Mouse (Mus musculus): ENCODE data around the gene Plekhm2.

The Plekhm2 gene

DNA sequence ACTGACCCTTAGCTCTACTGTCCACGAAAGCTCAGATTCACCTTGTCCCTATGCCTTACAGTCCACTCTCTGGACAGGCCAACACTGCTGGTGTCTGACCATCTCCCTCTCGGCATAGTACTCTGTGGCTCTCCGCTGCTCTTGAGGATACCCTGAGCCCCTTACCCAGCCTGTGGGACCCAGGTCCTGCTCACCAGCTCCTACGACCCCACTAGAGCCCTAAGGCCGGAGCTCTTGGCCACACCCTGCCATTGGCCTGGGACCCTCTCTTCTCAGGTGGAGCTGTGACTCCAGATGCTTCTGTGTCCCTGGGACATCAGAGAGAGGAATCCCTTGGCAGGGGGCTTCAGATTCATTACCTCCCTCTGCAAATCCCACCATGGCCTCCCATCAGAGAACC lies 59.3 kb downstream of the Plekhm2 start:
- no peak for DNase-seq (ENCODE audit: low read depth, low spot score)

DNA sequence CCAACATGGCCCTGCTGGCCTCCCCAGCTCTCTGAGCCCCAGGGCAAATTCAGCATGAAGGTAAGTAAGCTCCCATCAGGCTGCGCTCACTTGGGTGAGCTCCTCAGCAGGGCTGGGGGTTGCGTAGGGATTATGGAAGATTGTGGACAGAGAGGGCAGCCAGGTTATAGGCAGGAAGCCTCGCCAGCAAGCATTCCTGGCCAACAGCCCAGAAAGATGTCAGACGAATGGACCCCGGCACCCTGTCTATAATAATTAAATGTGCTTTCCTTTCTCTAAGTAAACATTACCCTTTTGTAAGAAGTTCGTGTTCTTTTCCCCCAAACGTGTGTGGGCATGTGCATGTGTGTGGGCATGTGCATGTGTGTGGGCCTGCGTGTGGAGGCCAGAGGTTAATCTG lies 60.2 kb downstream of the Plekhm2 start:
- no peak for DNase-seq (ENCODE audit: low read depth, low spot score)

DNA sequence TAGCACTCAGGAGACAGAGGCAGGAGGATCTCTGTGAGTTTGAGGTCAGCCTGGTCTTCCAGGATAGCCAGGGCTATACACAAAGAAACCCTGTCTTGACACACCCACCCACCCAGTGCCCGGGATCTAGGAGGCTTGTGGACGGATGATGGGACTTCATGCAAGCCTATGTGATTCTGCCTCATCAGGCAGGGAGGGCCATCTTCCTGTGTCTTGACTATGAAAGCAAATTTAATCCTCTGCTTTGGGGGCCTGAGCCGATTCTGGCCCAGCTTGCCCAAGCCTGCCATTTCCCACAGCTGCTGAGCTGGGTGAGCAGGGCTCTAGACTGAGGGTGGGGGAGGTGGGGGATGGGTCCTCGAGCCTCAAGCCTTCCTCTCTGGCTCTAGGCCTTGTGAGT lies 60.8 kb downstream of the Plekhm2 start:
- no peak for DNase-seq (ENCODE audit: low read depth, low spot score)

DNA sequence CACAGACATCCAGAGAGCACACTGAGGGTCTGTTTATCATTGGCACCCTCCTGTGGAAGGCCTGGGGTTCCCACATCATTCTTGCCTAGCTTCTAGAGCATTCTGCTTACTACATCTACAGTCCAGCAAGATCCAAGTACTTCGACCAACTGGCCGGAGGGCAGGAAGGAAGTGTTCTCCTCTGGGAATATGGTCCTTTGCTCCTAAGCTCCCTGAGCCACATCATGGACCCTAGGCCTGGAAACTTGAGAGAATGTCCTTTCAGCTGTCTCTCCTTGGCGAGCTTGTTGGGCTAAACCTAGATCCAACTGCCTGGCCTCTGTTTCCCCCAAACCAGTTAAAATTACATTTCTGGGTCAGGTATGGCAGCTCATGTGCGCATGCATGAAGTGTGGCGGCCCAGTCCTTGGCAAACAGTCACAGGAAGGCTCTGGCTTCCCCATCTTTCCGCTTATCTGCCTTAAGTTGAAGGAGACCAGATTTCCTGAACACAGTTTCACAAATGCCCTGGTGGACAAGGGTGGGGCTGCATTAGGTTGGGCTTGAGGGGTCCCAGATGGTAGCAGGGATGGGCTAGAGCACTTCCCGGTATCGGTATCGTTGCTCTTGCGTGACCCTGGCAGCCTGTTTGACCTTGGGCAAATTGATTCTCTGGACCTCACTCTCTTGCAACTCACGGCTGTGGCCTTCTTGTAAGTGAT lies 62.0 kb downstream of the Plekhm2 start:
- no peak for DNase-seq (ENCODE audit: low read depth, low spot score)

DNA sequence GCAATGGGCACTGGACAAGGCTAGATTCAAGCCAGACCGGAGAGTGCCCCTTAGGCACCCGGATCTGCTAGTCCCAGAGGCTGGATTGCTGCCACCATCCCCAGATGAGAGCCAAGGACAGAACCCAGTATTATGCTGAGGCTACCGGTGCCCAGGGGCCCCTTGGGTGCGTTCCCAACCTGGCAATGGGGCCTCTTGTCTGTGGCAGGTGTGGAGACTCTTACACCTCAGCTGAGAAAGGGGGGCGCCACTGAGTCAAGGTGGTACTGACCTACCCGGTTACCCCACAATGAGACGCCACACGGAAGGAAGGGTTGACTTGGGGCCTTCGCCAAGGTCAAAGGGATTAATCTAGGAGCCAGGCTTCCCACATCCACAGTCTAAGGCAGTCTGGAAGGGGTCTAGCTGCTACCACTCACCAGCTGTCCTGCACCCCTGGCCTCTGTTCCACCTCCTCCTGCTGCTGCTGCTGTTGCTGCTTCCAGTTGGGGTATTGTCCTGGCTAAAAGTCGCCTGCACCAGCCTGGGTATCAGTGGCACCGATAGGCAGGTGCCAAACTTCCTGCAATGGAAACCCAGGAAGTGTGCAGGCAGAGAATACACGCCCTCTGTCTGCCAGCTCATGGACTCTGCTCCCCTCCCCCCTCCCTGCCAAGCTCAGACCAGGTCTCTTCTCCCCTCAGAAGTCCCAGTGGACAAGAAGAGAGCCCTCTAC lies 63.4 kb downstream of the Plekhm2 start:
- no peak for DNase-seq (ENCODE audit: low read depth, low spot score)

DNA sequence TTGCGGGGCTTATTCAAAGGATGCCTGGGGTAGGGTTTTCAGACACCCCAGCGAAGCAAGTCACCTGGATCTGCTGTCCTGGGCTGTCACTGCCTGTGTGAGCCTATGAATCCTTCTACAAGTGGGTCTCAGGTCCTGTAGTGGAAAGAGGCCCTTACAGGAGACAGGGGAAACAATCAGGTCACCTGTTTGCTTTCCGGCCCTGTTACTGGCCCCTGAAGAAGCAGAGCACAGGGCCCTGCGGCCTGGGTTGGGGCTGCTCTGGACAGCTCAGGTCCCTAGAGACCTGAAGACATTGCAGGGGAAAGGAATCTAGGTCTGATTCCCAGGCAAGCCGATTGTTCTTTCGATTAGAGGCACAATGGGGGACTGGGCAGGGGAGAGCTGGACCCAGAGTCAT lies 64.3 kb downstream of the Plekhm2 start:
- no peak for DNase-seq (ENCODE audit: low read depth, low spot score)

DNA sequence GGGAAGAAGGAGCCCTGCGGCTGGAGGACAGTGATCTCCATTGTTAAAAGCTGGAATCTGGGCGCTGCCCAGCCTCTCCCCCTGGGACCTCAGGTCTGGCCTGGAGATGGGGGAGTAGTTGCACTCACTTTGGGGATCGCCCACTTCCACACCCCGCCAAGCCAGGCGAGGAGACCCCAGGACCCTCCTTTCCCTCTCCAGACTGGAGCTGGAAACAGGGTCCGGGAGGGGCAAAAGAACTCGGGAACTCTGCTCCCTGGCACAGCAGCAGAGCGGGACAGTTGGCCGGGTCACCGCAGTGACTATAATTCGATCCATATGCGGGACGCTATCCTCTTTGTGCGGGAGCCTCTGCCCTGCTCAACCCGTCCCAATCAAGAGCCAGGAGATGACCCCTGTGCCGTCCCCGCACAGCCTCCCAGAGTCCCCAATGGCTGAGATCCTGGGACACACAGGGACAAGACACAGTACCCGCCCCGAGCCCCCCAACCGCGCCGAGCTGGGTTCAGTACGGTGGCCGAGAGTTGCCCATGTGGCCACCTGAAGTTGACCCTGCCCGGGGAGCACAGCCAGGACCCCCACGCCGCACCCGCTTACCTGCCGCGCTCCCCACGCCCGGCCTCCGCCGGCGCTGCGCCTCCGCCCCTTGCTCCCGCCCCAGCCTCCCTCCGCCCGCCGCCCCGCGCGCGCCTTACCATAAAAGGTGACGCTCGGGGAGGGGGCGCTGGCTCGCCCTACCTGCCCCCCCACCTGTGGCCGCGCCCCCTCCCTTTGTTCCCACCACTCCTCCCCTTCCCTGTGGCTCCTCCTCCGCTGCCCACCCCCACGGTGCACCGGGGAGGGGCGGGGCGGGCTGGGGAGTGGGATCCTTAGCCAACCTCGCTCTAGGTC lies 65.2 kb downstream of the Plekhm2 start:
- DNase-seq (ENCODE audit: low read depth, low spot score): no peak

DNA sequence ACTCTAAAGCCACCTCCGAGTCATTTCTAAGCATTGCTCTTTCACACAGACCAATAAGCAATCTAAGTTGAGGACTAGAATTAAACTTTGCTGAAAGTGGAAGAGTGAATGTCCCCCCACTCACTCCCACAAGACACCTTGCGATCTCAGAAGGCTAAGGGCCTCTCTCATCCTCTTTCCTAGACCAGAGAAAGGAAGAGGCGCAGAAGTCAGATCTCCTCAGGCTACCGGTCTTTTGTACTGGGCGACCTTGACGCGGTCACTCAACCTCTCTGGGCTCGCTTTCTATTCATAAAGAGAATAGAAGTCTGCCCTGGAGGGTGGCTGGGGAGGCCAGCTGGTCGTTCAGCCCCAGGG lies 65.8 kb downstream of the Plekhm2 start:
- DNase-seq (ENCODE audit: low read depth, low spot score): no peak

DNA sequence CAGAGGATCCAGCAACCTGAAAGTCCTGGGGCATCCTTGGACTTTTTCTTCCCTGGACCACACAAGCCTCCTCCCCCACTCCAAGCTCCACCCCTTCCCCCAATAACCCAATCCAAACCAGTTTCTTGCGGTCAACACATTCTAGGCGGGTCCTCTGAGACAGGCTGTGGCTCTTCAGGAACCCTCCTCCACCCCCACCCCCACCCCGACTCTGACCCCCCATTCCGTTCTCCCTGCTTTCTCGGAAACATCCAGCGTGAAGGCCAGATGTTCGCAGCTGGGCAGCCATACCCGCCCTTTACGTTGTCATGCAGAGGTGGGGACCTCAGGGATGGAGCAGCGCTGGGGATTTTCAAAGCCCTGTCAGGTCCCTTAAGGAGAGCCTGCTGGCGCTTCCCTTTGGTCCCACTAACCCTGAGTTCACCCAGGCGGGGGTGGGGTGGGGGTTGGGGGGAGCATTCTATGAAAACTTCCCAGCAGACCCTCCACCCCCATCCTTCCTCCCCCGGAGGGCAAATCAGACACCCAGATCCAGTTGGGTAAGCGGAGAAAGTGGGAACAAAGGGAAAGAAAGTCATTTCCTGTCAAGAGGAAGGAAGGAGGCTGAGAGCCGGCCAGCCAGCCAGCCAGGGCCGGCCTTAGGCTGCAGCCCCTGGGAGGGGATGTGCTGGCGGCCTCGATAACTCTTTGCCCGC lies 66.4 kb downstream of the Plekhm2 start:
- DNase-seq (ENCODE audit: low read depth, low spot score): no peak

DNA sequence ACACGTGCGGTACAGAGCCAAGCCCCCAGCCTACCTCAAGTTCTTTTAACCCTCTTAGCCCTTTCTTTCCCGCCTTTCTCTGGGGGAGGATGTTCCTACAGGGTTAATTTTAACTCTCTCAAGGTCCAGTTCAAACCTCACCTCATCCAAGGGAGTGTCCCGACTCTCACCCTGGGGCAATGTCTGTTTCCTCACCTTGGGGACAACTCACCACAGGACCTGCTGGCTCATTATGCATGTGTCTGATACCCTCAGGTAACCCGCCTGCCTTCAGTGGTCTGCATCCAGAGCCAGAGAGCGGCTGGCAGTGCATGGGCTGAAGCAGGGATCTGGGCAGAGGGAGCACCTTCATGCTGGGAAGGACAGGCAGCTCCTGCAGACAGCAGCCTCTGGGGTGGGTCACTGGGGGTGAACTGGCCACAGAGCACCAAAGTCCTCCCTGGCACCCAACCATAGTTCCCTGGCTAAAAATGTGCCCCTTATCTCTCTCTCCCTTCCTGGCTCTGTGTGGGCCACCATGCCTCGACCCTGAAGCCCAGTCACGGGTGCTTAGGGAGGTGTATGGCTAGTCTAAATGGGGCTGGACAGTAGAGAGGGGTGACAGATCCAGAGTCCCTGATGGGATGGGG lies 67.9 kb downstream of the Plekhm2 start:
- no peak for DNase-seq (ENCODE audit: low read depth, low spot score)

DNA sequence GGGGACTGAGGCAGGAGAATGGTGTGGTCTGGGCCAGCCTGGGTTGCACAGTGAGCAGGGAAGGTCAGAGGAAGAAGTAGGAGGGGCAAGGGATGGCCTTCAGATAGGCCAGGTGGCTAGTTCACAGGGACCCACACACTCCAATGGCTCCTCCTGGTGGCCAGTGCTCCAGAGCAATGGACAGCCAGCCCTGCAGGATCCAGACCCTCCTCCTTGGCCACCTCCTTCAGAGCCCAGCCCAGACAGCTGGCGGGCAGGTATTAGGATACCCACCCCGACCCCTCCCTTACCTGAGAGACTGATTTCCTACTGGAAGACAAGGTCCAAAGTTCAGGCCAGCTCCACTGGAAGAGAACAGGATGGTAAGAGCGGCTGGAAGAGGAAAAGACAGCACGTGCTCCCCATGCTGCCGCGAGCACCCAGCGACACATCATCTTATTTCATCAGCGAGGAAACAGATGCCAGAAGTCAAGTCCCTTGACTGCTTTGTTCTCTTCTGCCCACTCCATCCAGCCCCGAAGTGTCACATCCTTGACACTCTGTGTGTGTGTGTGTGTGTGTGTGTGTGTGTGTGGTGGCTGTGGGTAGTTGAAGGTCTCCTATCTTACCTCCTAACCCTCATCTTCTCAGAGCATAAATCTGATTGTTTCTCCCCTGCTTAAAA lies 69.0 kb downstream of the Plekhm2 start:
- DNase-seq (ENCODE audit: low read depth, low spot score): no peak

DNA sequence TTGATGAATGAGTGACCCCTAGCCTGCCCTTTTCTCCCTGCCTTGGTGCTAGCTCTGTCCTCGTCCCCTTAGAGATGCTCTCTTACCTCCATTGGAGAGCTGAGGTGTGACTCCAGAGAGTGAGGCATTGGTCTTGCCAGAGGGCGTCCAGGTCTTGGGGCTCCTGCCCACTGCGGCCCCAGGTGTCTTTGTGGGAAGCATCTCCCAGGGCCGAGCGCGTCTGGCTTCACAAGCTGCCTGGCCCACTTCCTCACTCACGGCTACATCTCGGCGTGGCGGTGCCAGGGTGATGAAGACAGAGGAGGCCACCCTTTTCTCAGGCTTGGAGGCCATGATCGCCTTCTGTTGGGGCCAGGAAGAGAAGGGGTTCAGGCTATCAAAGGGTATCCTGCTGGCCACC lies 69.6 kb downstream of the Plekhm2 start:
- DNase-seq (ENCODE audit: low read depth, low spot score): no peak

DNA sequence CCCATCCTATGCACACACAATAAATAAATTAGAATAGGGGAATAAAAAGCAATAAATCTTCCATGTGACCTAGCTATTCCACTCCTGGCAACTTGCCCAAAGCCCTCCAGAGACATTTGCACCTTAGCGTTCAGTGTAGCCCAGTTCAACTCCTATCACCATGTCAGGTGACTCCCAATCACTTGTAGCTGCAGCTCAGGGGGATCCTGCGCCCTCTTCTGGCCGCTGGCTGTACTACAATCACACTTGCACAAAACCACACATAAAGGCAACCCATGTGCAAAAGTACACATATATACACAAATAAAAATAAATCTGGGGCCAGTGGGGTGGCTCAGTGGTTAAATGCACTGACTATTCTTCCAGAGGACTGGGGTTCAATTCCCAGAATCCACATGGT lies 73.2 kb downstream of the Plekhm2 start:
- DNase-seq (ENCODE audit: low read depth, low spot score): no peak

DNA sequence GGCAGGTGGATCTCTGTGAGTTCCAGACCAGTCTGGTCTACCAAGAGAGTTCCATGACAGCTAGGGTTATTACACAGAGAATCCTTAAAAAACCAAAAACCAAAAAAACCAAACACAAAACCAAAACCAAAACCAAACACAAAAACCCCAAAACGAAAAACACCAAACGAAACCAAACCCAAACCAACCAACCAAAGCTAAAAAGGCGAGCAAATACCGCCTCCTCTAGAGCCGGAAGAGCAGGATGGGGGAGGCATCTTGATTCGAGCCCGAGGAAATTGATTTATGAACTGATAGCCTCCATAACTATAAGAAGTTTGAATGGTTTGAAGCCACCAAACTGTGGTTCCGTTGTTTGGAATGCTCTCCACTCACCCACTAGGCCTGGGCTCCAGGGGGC lies 80.8 kb downstream of the Plekhm2 start:
- no peak for DNase-seq (ENCODE audit: low read depth, low spot score)

DNA sequence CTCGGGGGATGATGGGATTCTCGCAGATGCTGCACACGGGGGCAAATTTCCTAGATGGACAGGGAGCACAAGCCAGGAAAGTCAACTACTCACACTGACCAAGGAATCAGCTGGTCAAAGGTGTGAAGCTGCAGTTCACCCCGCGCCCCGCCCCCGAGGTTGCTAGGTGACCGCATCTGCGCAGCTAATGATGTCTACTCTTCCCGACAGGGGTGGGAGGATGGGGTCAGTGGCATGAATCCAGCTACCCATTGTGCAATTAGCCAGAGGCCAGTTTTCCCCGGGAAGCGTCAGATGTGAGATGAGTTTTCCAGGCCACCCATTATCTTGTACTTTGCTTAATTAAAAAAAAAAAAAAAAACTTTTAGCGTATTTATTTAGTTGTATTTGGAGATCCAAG lies 83.6 kb downstream of the Plekhm2 start:
- no peak for DNase-seq (ENCODE audit: low read depth, low spot score)

DNA sequence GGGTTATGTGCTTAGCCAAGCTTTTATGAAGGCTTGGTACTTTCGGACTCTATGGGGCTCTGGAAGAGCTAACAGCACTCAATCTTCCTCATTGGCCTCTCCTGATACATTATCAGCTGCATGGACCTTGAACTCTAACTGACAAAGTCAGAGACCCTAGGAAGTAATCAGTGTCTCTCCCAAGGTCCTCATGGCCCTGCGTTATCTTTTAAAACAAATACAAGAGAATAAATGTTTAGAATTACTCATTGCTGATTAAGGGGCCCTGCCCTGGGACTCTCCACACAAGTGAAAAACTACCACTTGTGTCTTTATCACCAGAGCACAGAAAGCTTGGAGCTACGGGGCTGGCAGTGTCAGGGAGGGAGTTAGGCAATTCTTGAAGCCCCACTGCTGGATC lies 85.9 kb downstream of the Plekhm2 start:
- DNase-seq (ENCODE audit: low read depth, low spot score): no peak

DNA sequence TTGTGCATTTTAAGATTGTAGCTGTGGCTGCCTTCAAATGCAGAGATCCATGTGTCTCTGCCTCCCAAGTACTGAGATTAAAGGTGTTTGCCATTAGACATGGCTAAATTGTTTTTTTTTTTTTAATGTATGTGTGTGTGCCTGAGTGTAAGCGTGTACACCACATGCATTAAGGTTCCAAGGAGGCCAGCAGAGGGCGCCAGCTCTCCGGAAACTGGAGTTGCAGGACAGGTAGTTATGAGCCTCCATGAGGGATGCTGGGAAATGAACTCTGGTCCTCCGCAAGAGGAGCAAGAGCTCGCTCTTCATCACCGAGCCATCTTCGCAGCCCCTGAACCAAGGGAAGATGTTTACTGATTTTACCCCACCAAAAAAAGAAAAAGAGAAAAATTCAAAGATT lies 87.8 kb downstream of the Plekhm2 start:
- DNase-seq (ENCODE audit: low read depth, low spot score): no peak

DNA sequence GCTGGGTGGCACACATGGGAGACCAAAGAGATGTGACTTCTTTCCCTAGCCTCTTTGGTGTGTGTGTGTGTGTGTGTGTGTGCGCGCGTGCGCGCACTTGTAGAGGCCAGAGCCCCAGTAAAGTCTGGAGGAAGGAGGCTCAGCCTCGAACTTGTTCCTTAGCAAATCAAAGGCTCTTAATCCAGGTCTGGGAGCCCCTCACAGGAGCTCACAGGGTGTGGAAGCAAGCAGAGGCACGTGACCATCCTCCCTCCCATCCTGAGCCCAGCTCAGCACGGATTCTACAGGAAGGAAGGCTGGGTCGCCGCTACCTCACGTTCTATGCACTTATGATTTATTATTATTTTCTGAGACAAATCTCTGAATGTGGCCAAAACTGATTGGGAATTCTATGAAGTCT lies 88.3 kb downstream of the Plekhm2 start:
- DNase-seq (ENCODE audit: low read depth, low spot score): no peak

All from embryo, embryonic 11.5 days (tissue).